Mouse (Mus musculus) embryonic facial prominence, embryonic 13.5 days (tissue): ENCODE measurements around the gene Tmod3. TPM values are rescaled to one million over a fixed set of nuclear protein-coding genes. Genes with fewer than 3 reads are reported as not detected.
"Not testable (repeated sequence)": the region's sequence is repeated elsewhere in the genome, so short reads cannot be mapped to it uniquely, and the experiment has no call there.

Source experiments
- ATAC-seq: fragments of 200-750 bp; cut with Nextera tagmentation; 2 replicates; pipeline ENCODE4 v1.8.0; 2017; ENCODE audit warnings: low read depth; ENCODE audit not compliant: insufficient number of reproducible peaks, insufficient read depth, low FRiP score, low TSS enrichment
- H3K27ac ChIP-seq: fragments of 300-500 bp; sonication (generic); 2 replicates; pipeline ENCODE4 v1.5.1; 2015; ENCODE audit warnings: moderate library complexity, mild to moderate bottlenecking, inconsistent platforms
- H3K27me3 ChIP-seq: fragments of 300-500 bp; sonication (generic); 2 replicates; pipeline ENCODE4 v1.6.1; 2015; ENCODE audit warnings: mild to moderate bottlenecking, inconsistent platforms
- H3K36me3 ChIP-seq: fragments of 300-500 bp; sonication (generic); 2 replicates; pipeline ENCODE4 v1.6.1; 2015; ENCODE audit warnings: mild to moderate bottlenecking, inconsistent platforms
- H3K4me1 ChIP-seq: fragments of 300-500 bp; sonication (generic); 2 replicates; pipeline ENCODE4 v1.6.1; 2015; ENCODE audit warnings: inconsistent platforms
- H3K4me2 ChIP-seq: fragments of 300-500 bp; sonication (generic); 2 replicates; pipeline ENCODE4 v1.6.1; 2015; ENCODE audit warnings: moderate library complexity, mild to moderate bottlenecking, inconsistent platforms
- H3K4me3 ChIP-seq: fragments of 300-500 bp; sonication (generic); 2 replicates; pipeline ENCODE4 v1.5.1; 2015; ENCODE audit warnings: mild to moderate bottlenecking, inconsistent platforms
- H3K9ac ChIP-seq: fragments of 300-500 bp; sonication (generic); 2 replicates; pipeline ENCODE4 v1.6.1; 2015; ENCODE audit warnings: mild to moderate bottlenecking, inconsistent platforms
- H3K9me3 ChIP-seq: fragments of 300-500 bp; sonication (generic); 2 replicates; pipeline ENCODE4 v1.6.1; 2016; ENCODE audit warnings: inconsistent platforms
- WGBS: fragments of 180-500 bp; shearing (Covaris S2); methylation state at CpG from one replicate; pipeline ENCODE4 v1.1.7; 2015; ENCODE audit warnings: mixed read lengths; 5-methylcytosine and 5-hydroxymethylcytosine counted together
- polyA plus RNA-seq: library from polyadenylated mRNA; unstranded; fragments of >200 nt; fragmentation: Nextera tagmentation; extraction: Ambion mirVana; gene quantifications from 2 replicates; pipeline ENCODE4 v1.2.1, GENCODE M21; 2015

Gene Tmod3
- polyA plus RNA-seq, 1 experiment from 2014 or later = 110 TPM

- Histone ChIP-seq H3K4me3 (no peak overlapping the region), H3K4me2 (peak overlapping the region; percentile 11; the same call in 1 of the 2 replicates), H3K27ac (peak overlapping the region; percentile 66), H3K4me1 (peaks cover 16% of the 10 kb centered on the region), H3K9ac (no peak overlapping the region), H3K36me3 (0 out of 2 replicates have a peak, but pooled peaks cover 4% of the 10 kb centered on the region), H3K27me3 (no peaks in the 10 kb centered on the region), H3K9me3 (peaks cover 8% of the 10 kb centered on the region; the same call in 1 of the 2 replicates)
- 27% methylated on average over 5 of the region's 5 CpGs for WGBS
- no peak for ATAC-seq
These were observed 8.1 kb downstream of the Tmod3 start for GRCm38 (mm10) chr9:75551342-75551741.

- 55% methylated on average over 8 of the region's 8 CpGs for WGBS
These were observed 10.4 kb downstream of the Tmod3 start for GRCm38 (mm10) chr9:75549010-75549409.

GRCm38 (mm10) chr9:75546885-75547553 is 12.4 kb downstream of the Tmod3 start:
- no peak overlapping the region for H3K4me3 ChIP-seq
- 77% methylated on average over 12 of the region's 12 CpGs for WGBS
- no peak overlapping the region for H3K9ac ChIP-seq
- H3K27me3 ChIP-seq = no peaks in the 10 kb centered on the region
- H3K36me3 ChIP-seq = 0 out of 2 replicates have a peak, but pooled peaks cover 4% of the 10 kb centered on the region
- H3K9me3 ChIP-seq = peaks cover 8% of the 10 kb centered on the region; the same call in 1 of the 2 replicates
- H3K4me2 ChIP-seq = no peak overlapping the region
- peaks cover 11% of the 10 kb centered on the region; the same call in 1 of the 2 replicates for H3K4me1 ChIP-seq
- ATAC-seq = no peak
- H3K27ac ChIP-seq = no peak overlapping the region

More at GRCm38 (mm10) chr9:75549010-75549409, 10.4 kb downstream of the Tmod3 start:
- H3K9ac ChIP-seq = no peak overlapping the region
- H3K9me3 ChIP-seq = peaks cover 8% of the 10 kb centered on the region; the same call in 1 of the 2 replicates
- H3K4me3 ChIP-seq = no peak overlapping the region
- H3K4me2 ChIP-seq = no peak overlapping the region
- no peaks in the 10 kb centered on the region for H3K27me3 ChIP-seq
- 0 out of 2 replicates have a peak, but pooled peaks cover 4% of the 10 kb centered on the region for H3K36me3 ChIP-seq
- ATAC-seq = no peak
- peaks cover 16% of the 10 kb centered on the region for H3K4me1 ChIP-seq
- peak overlapping the region; percentile 39; the same call in 1 of the 2 replicates for H3K27ac ChIP-seq

DNA sequence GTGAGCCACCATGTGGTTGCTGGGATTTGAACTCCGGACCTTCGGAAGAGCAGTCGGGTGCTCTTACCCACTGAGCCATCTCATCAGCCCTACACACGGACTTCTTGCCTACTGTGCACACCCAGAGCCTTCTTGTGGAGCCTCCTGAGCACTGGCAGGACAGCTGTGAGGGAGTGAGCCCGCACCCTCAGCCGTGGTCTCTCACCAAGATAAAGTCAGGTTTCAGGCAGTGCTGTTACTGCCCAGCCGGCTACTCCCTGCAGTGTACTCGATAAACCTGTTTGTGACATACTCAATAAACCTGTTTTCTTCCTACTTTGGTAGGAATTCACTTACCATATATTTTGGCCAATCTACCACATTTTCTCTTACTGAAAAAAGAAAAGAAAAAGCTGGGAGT is 13.9 kb downstream of the Tmod3 start:
- no peak overlapping the region for H3K9ac ChIP-seq
- WGBS = 83% methylated on average over 8 of the region's 8 CpGs
- no peak for ATAC-seq
- H3K4me3 ChIP-seq = no peak overlapping the region
- H3K4me2 ChIP-seq = no peak overlapping the region
- H3K27ac ChIP-seq = no peak overlapping the region
- no peaks in the 10 kb centered on the region for H3K27me3 ChIP-seq
- peaks cover 4% of the 10 kb centered on the region; the same call in 1 of the 2 replicates for H3K9me3 ChIP-seq
- H3K36me3 ChIP-seq = 0 out of 2 replicates have a peak, but pooled peaks cover under 1% of the 10 kb centered on the region
- 0 out of 2 replicates have a peak, but pooled peaks cover 8% of the 10 kb centered on the region for H3K4me1 ChIP-seq

DNA sequence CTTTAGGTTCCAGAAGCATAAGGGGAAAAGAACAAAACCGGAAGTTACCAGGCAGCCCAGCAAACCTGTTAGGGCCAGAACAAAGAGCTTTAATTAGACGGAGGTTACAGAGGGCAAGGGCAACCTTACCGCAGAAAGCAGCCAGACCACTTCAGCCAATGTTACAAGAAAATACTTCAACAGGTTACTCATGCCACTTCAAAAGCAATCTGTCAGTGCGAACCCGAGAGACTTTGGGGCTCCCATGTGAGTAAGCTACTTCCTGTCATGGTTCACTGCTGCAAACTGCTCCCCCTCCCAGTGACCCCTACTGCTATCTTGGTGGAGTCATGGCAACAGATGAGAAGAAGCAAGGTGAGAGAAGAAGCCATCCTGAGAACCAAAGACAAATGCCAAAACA is 18.0 kb downstream of the Tmod3 start:
- H3K4me2 ChIP-seq = no peak overlapping the region
- H3K9me3 ChIP-seq = no peaks in the 10 kb centered on the region
- H3K4me3 ChIP-seq = no peak overlapping the region
- peaks cover 5% of the 10 kb centered on the region; the same call in 1 of the 2 replicates for H3K4me1 ChIP-seq
- no peak for ATAC-seq
- H3K36me3 ChIP-seq = no peaks in the 10 kb centered on the region
- no peaks in the 10 kb centered on the region for H3K27me3 ChIP-seq
- 27% methylated on average over 5 of the region's 5 CpGs for WGBS
- no peak overlapping the region for H3K9ac ChIP-seq
- H3K27ac ChIP-seq = no peak overlapping the region

DNA sequence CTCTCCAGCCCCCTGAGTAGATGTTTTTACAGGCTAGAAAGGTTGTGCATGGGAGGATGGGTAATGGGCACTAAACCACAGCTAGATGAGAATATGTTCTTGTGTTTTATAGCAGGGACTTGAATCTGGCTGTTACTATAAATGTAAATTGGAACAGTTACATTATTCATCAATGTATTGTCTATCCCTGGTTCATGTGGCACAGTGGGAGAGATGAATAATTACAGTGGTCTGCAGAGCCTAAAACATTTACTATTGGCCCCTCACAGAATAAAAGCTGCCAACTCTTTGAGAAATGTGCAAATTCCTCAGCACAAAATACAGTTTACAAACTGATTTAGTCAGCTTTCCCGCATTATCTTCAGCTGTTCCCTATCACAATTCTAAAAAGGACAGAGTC is 23.0 kb downstream of the Tmod3 start:
- Histone ChIP-seq H3K27me3 (no peaks in the 10 kb centered on the region), H3K4me2 (no peak overlapping the region), H3K27ac (0 out of 2 replicates have a peak overlapping the region, but pooled peaks have one; percentile 17), H3K4me3 (no peak overlapping the region), H3K9ac (no peak overlapping the region), H3K4me1 (peaks cover 2% of the 10 kb centered on the region; the same call in 1 of the 2 replicates), H3K36me3 (peaks cover 16% of the 10 kb centered on the region; the same call in 1 of the 2 replicates), H3K9me3 (no peaks in the 10 kb centered on the region)
- ATAC-seq = no peak
- whole genome bisulfite sequencing = 94% methylated on average over 1 of the region's 1 CpGs

GRCm38 (mm10) chr9:75534431-75534962 is 25.0 kb downstream of the Tmod3 start:
- 90% methylated on average over 8 of the region's 8 CpGs for WGBS

GRCm38 (mm10) chr9:75532989-75533388 is 26.5 kb downstream of the Tmod3 start:
- H3K36me3 ChIP-seq = peaks cover 35% of the 10 kb centered on the region
- not testable (repeated sequence) for ATAC-seq, H3K9ac ChIP-seq, H3K27ac ChIP-seq, H3K27me3 ChIP-seq, H3K4me2 ChIP-seq, H3K4me1 ChIP-seq, H3K4me3 ChIP-seq, H3K9me3 ChIP-seq
- WGBS = 78% methylated on average over 9 of the region's 9 CpGs

More at GRCm38 (mm10) chr9:75534431-75534962, 25.0 kb downstream of the Tmod3 start:
- no peak overlapping the region for H3K4me3 ChIP-seq
- H3K9me3 ChIP-seq = no peaks in the 10 kb centered on the region
- H3K27me3 ChIP-seq = no peaks in the 10 kb centered on the region
- H3K36me3 ChIP-seq = peaks cover 22% of the 10 kb centered on the region
- no peak for ATAC-seq
- H3K4me1 ChIP-seq = no peaks in the 10 kb centered on the region; the same call in 1 of the 2 replicates
- no peak overlapping the region for H3K9ac ChIP-seq
- H3K27ac ChIP-seq = no peak overlapping the region
- H3K4me2 ChIP-seq = no peak overlapping the region

DNA sequence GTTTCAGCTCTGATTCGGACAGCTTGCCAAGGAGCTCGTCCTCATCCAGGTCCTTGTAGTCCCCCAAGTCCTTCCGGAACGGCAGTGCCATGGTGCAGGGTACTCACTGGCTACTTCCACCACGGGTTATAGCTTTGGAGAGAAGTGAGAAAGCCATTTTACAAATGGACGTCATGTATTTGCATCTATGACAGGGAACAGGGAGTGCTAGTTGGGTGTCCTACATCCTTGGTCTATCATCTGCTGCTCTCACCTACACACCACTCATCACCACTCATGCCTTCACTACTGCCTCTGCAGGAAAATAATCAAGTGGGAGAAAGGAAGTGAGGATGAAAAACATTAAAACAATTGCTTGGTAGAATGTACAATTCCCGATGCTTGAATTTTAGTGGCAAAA is 27.0 kb downstream of the Tmod3 start:
- 90% methylated on average over 7 of the region's 7 CpGs for WGBS
- no peaks in the 10 kb centered on the region for H3K9me3 ChIP-seq
- H3K4me3 ChIP-seq = no peak overlapping the region
- no peak overlapping the region for H3K4me2 ChIP-seq
- H3K27ac ChIP-seq = no peak overlapping the region
- no peak overlapping the region for H3K9ac ChIP-seq
- no peaks in the 10 kb centered on the region for H3K27me3 ChIP-seq
- no peak for ATAC-seq
- peaks cover 40% of the 10 kb centered on the region for H3K36me3 ChIP-seq
- no peaks in the 10 kb centered on the region; the same call in 1 of the 2 replicates for H3K4me1 ChIP-seq

DNA sequence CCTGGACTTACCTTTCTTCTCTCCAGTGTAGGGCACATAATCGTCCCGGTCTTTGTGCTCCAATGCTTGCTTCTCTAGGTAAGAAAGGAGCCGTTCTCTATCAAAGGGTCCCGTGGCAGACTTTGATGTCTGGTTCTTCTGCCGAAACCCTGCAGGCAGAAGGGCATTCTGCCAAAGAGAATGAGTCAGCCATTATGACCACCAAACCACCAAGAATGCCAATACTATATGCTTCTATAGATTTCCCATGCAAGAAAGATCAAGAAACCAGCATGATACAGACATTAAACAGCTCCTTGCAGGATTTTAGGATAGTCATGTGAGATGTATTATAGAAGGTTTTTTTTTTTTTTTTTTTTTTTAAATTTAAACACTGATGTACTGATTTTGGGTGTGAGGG is 30.1 kb downstream of the Tmod3 start:
- no peaks in the 10 kb centered on the region for H3K9me3 ChIP-seq
- ATAC-seq = no peak
- no peak overlapping the region for H3K4me2 ChIP-seq
- no peaks in the 10 kb centered on the region for H3K27me3 ChIP-seq
- whole genome bisulfite sequencing = 74% methylated on average over 5 of the region's 5 CpGs
- H3K4me3 ChIP-seq = no peak overlapping the region
- H3K36me3 ChIP-seq = peaks cover 34% of the 10 kb centered on the region
- H3K27ac ChIP-seq = no peak overlapping the region
- H3K4me1 ChIP-seq = no peaks in the 10 kb centered on the region
- no peak overlapping the region for H3K9ac ChIP-seq

DNA sequence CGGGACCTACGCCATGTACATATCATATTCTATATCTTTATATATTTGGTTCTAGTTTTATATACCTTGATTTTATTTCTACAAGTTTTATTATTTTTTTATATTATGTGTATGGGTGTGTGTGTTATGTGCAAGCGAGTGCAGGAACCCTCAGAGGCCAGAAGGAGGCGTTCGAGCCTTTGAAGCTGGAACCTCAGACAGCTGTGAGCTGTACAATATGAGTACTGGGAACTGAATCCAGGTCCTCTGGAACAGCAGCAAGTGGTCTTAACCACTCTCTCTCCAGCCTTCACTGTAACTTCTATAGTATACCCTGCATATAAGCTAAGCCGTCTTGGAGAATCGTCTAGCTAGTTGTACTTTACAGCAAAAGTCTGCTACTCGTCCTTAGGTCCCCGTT is 31.4 kb downstream of the Tmod3 start:
- no peak overlapping the region for H3K4me3 ChIP-seq
- no peak overlapping the region for H3K9ac ChIP-seq
- no peak overlapping the region for H3K27ac ChIP-seq
- 94% methylated on average over 9 of the region's 9 CpGs for WGBS
- ATAC-seq = no peak
- no peaks in the 10 kb centered on the region for H3K9me3 ChIP-seq
- peaks cover 34% of the 10 kb centered on the region for H3K36me3 ChIP-seq
- H3K27me3 ChIP-seq = no peaks in the 10 kb centered on the region
- no peaks in the 10 kb centered on the region for H3K4me1 ChIP-seq
- H3K4me2 ChIP-seq = no peak overlapping the region
